Mouse (Mus musculus): ENCODE data around the gene Dstn. TPM values are rescaled to one million over a fixed set of nuclear protein-coding genes. Genes with fewer than 3 reads are reported as not detected.
A peak's percentile ranks its signal among the peaks of the same experiment; 100 is the strongest.

Gene Dstn
- 417 and 426 TPM in 2 replicates for polyA plus RNA-seq (2015; fragmentation: Nextera tagmentation; extraction: Ambion mirVana)

- peak within 1 kb of the TSS; percentile 93 for H3K9ac ChIP-seq (replicated peaks)
- no peaks in the 10 kb centered on the region for H3K36me3 ChIP-seq
- under 1% methylated on average over 71 of the region's 71 CpGs for WGBS
- no peaks in the 10 kb centered on the region for H3K27me3 ChIP-seq
- H3K4me2 ChIP-seq (replicated peaks), result peak within 1 kb of the TSS; percentile 76
- peak; percentile 96 for ATAC-seq (replicated peaks)
- H3K4me1 ChIP-seq, result peaks cover 39% of the 10 kb centered on the region
- peak within 1 kb of the TSS; percentile 97 for H3K27ac ChIP-seq (replicated peaks)
- H3K9me3 ChIP-seq, result no peaks in the 10 kb centered on the region
- peak within 1 kb of the TSS; percentile 69 for H3K4me3 ChIP-seq
Measured at GRCm38 (mm10) chr2:143914760-143915599, at the start of gene Dstn. Gene Dstn (plus strand): TSS chr2:143915320.

- 8% methylated on average over 6 of the region's 6 CpGs for WGBS
- ATAC-seq (replicated peaks), result peak; percentile 80
- Histone ChIP-seq H3K9ac (replicated peaks) (no peak overlapping the region), H3K27me3 (peaks cover 7% of the 10 kb centered on the region; the same call in 1 of the 2 replicates), H3K9me3 (no peaks in the 10 kb centered on the region), H3K4me2 (replicated peaks) (no peak overlapping the region), H3K27ac (replicated peaks) (no peak overlapping the region), H3K4me1 (peaks cover 8% of the 10 kb centered on the region; the same call in 1 of the 2 replicates), H3K4me3 (no peak overlapping the region), H3K36me3 (no peaks in the 10 kb centered on the region)
Measured at GRCm38 (mm10) chr2:143867326-143867725, 47.8 kb upstream of the Dstn start.

GRCm38 (mm10) chr2:143870936-143871688, 44.0 kb upstream of the Dstn start:
- WGBS, result 75% methylated on average over 10 of the region's 10 CpGs
- no peak for ATAC-seq (replicated peaks)

GRCm38 (mm10) chr2:143876026-143876425, 39.1 kb upstream of the Dstn start:
- H3K36me3 ChIP-seq, result no peaks in the 10 kb centered on the region
- H3K27ac ChIP-seq (replicated peaks), result no peak overlapping the region
- no peaks in the 10 kb centered on the region for H3K4me1 ChIP-seq
- no peak overlapping the region for H3K4me2 ChIP-seq (replicated peaks)
- WGBS, result 59% methylated on average over 1 of the region's 1 CpGs
- H3K4me3 ChIP-seq, result no peak overlapping the region
- no peak overlapping the region for H3K9ac ChIP-seq (replicated peaks)
- ATAC-seq (replicated peaks), result no peak
- no peaks in the 10 kb centered on the region for H3K9me3 ChIP-seq
- H3K27me3 ChIP-seq, result no peaks in the 10 kb centered on the region

More at GRCm38 (mm10) chr2:143870936-143871688, 44.0 kb upstream of the Dstn start:
- Histone ChIP-seq H3K9me3 (no peaks in the 10 kb centered on the region), H3K9ac (replicated peaks) (no peak overlapping the region), H3K27ac (replicated peaks) (no peak overlapping the region), H3K4me3 (no peak overlapping the region), H3K4me2 (replicated peaks) (no peak overlapping the region), H3K36me3 (no peaks in the 10 kb centered on the region), H3K4me1 (no peaks in the 10 kb centered on the region), H3K27me3 (no peaks in the 10 kb centered on the region)

- no peak overlapping the region for H3K4me3 ChIP-seq
- H3K4me1 ChIP-seq, result no peaks in the 10 kb centered on the region
- no peak overlapping the region for H3K4me2 ChIP-seq (replicated peaks)
- H3K27me3 ChIP-seq, result no peaks in the 10 kb centered on the region
- ATAC-seq (replicated peaks), result no peak
- H3K36me3 ChIP-seq, result no peaks in the 10 kb centered on the region
- H3K9ac ChIP-seq (replicated peaks), result no peak overlapping the region
- H3K9me3 ChIP-seq, result no peaks in the 10 kb centered on the region
- H3K27ac ChIP-seq (replicated peaks), result no peak overlapping the region
- WGBS, result 68% methylated on average over 4 of the region's 4 CpGs
Measured at GRCm38 (mm10) chr2:143876929-143877632, 38.0 kb upstream of the Dstn start.

GRCm38 (mm10) chr2:143879311-143879710, 35.8 kb upstream of the Dstn start:
- Histone ChIP-seq H3K4me1 (no peaks in the 10 kb centered on the region), H3K27me3 (no peaks in the 10 kb centered on the region), H3K9ac (replicated peaks) (no peak overlapping the region), H3K4me3 (no peak overlapping the region), H3K27ac (replicated peaks) (no peak overlapping the region), H3K4me2 (replicated peaks) (no peak overlapping the region), H3K9me3 (no peaks in the 10 kb centered on the region), H3K36me3 (no peaks in the 10 kb centered on the region)
- 88% methylated on average over 6 of the region's 6 CpGs for WGBS
- ATAC-seq (replicated peaks), result no peak

GRCm38 (mm10) chr2:143882002-143882401, 33.1 kb upstream of the Dstn start:
- no peaks in the 10 kb centered on the region for H3K4me1 ChIP-seq
- 83% methylated on average over 4 of the region's 4 CpGs for WGBS
- H3K4me2 ChIP-seq (replicated peaks), result no peak overlapping the region
- H3K27me3 ChIP-seq, result no peaks in the 10 kb centered on the region
- H3K9me3 ChIP-seq, result no peaks in the 10 kb centered on the region
- H3K27ac ChIP-seq (replicated peaks), result no peak overlapping the region
- no peak for ATAC-seq (replicated peaks)
- no peak overlapping the region for H3K4me3 ChIP-seq
- H3K36me3 ChIP-seq, result no peaks in the 10 kb centered on the region
- H3K9ac ChIP-seq (replicated peaks), result no peak overlapping the region

- H3K4me2 ChIP-seq (replicated peaks), result no peak overlapping the region
- H3K9ac ChIP-seq (replicated peaks), result no peak overlapping the region
- 88% methylated on average over 10 of the region's 10 CpGs for WGBS
- no peak for ATAC-seq (replicated peaks)
- H3K36me3 ChIP-seq, result no peaks in the 10 kb centered on the region
- H3K9me3 ChIP-seq, result no peaks in the 10 kb centered on the region
- H3K27me3 ChIP-seq, result no peaks in the 10 kb centered on the region
- H3K27ac ChIP-seq (replicated peaks), result no peak overlapping the region
- H3K4me1 ChIP-seq, result no peaks in the 10 kb centered on the region
- H3K4me3 ChIP-seq, result no peak overlapping the region
Measured at GRCm38 (mm10) chr2:143882606-143883288, 32.4 kb upstream of the Dstn start.

- Histone ChIP-seq H3K9ac (replicated peaks) (no peak overlapping the region), H3K4me1 (no peaks in the 10 kb centered on the region), H3K36me3 (no peaks in the 10 kb centered on the region), H3K27me3 (no peaks in the 10 kb centered on the region), H3K4me3 (no peak overlapping the region), H3K9me3 (no peaks in the 10 kb centered on the region), H3K27ac (replicated peaks) (no peak overlapping the region), H3K4me2 (replicated peaks) (no peak overlapping the region)
- WGBS, result 87% methylated on average over 15 of the region's 15 CpGs
- ATAC-seq (replicated peaks), result no peak
Measured at GRCm38 (mm10) chr2:143889131-143889859, 25.8 kb upstream of the Dstn start.

GRCm38 (mm10) chr2:143889860-143890433, 25.2 kb upstream of the Dstn start:
- Histone ChIP-seq H3K27ac (replicated peaks) (no peak overlapping the region), H3K4me1 (no peaks in the 10 kb centered on the region), H3K4me2 (replicated peaks) (no peak overlapping the region), H3K9me3 (no peaks in the 10 kb centered on the region), H3K36me3 (no peaks in the 10 kb centered on the region), H3K9ac (replicated peaks) (no peak overlapping the region), H3K4me3 (no peak overlapping the region), H3K27me3 (no peaks in the 10 kb centered on the region)
- WGBS, result 69% methylated on average over 12 of the region's 12 CpGs
- no peak for ATAC-seq (replicated peaks)
